In genomic region chr13:20471732-20472131, GRCm38 (mm10) we compare ENCODE assay signal across 8 mouse cellular contexts.
DNase-seq lines count a peak whose midpoint lies in the region; ATAC-seq and TF ChIP-seq lines count a peak whose summit lies in the region.

No protein-coding gene starts in this region.

- H3K4me3 ChIP-seq in liver, adult 2 months (ENCODE audit: insufficient read depth, low read depth, low read length): no peak overlapping the region
- no peak overlapping the region for H3K4me3 ChIP-seq in liver, embryonic 12.5 days
- H3K4me3 ChIP-seq in forebrain, embryonic 16.5 days (replicated peaks; ENCODE audit: low read length): peak overlapping the region; percentile 57
- peak overlapping the region; percentile 56 for H3K4me3 ChIP-seq in hindbrain, postnatal 0 days (ENCODE audit: low read length)
- H3K4me3 ChIP-seq in midbrain, embryonic 11.5 days (ENCODE audit: low read depth, low read length): peak overlapping the region; percentile 32; the same call in 1 of the 2 replicates

- peak; percentile 6 for DNase-seq in liver, adult 2 months (ENCODE audit: extremely low read depth, low read depth, low spot score)
- peak; percentile 88 to 92 for DNase-seq in cerebellum, adult 18-20 months
- peak; percentile 90 for DNase-seq in hindbrain, postnatal 0 days (ENCODE audit: low spot score)
- peak; percentile 68 for DNase-seq in left cerebral cortex, adult 8-10 months (ENCODE audit: low spot score in 2 of 2)
- DNase-seq in midbrain, embryonic 11.5 days (ENCODE audit: low spot score, missing footprints): peak; percentile 96
- peak; percentile 23 to 71 for DNase-seq in spleen, postnatal 4 days (ENCODE audit: low spot score in 2 of 2)

- no peaks in the 10 kb centered on the region for H3K36me3 ChIP-seq in liver, adult 2 months (ENCODE audit: control insufficient read depth, insufficient read depth, low read length)
- no peaks in the 10 kb centered on the region for H3K36me3 ChIP-seq in liver, embryonic 12.5 days
- H3K36me3 ChIP-seq in forebrain, embryonic 16.5 days (ENCODE audit: control insufficient read depth, insufficient read depth): no peaks in the 10 kb centered on the region
- H3K36me3 ChIP-seq in hindbrain, postnatal 0 days (ENCODE audit: insufficient read depth, low read length): no peaks in the 10 kb centered on the region
- no peaks in the 10 kb centered on the region for H3K36me3 ChIP-seq in midbrain, embryonic 11.5 days (ENCODE audit: control insufficient read depth, insufficient read depth, low read length)

- no peaks in the 10 kb centered on the region for H3K79me2 ChIP-seq in liver, adult 2 months (ENCODE audit: control insufficient read depth, insufficient read depth, low read length)

- no peak overlapping the region for H3K27ac ChIP-seq in liver, adult 2 months (replicated peaks; ENCODE audit: insufficient read depth, low read depth, low read length)
- H3K27ac ChIP-seq in liver, embryonic 12.5 days: no peak overlapping the region
- peak overlapping the region; percentile 91 for H3K27ac ChIP-seq in forebrain, embryonic 16.5 days (ENCODE audit: low read length)
- peak overlapping the region; percentile 82 for H3K27ac ChIP-seq in hindbrain, postnatal 0 days
- peak overlapping the region; percentile 46; the same call in 1 of the 2 replicates for H3K27ac ChIP-seq in midbrain, embryonic 11.5 days (ENCODE audit: low read depth, low read length)

- no peak overlapping the region for H3K9ac ChIP-seq in liver, adult 2 months (ENCODE audit: low read depth, low read length)
- H3K9ac ChIP-seq in liver, embryonic 12.5 days: no peak overlapping the region
- H3K9ac ChIP-seq in forebrain, embryonic 16.5 days (replicated peaks; ENCODE audit: low read depth, low read length): peak overlapping the region; percentile 20
- peak overlapping the region; percentile 62; the same call in 1 of the 2 replicates for H3K9ac ChIP-seq in hindbrain, postnatal 0 days (replicated peaks; ENCODE audit: low read length)
- peak overlapping the region; percentile 10; the same call in 1 of the 2 replicates for H3K9ac ChIP-seq in midbrain, embryonic 11.5 days (ENCODE audit: low read length)

- no peaks in the 10 kb centered on the region for H3K27me3 ChIP-seq in liver, adult 2 months (ENCODE audit: control insufficient read depth, insufficient read depth, low read length)
- no peaks in the 10 kb centered on the region for H3K27me3 ChIP-seq in liver, embryonic 12.5 days (replicated peaks)
- no peaks in the 10 kb centered on the region for H3K27me3 ChIP-seq in forebrain, embryonic 16.5 days (replicated peaks; ENCODE audit: control insufficient read depth, insufficient read depth, low read length)
- H3K27me3 ChIP-seq in hindbrain, postnatal 0 days (ENCODE audit: insufficient read depth, low read length): no peaks in the 10 kb centered on the region
- H3K27me3 ChIP-seq in midbrain, embryonic 11.5 days (ENCODE audit: control insufficient read depth, insufficient read depth, low read length): no peaks in the 10 kb centered on the region

- H3K4me2 ChIP-seq in liver, embryonic 12.5 days: no peak overlapping the region
- H3K4me2 ChIP-seq in forebrain, embryonic 16.5 days (ENCODE audit: low read length): peak overlapping the region; percentile 79
- peak overlapping the region; percentile 74 for H3K4me2 ChIP-seq in hindbrain, postnatal 0 days (ENCODE audit: low read depth, low read length)
- H3K4me2 ChIP-seq in midbrain, embryonic 11.5 days: peak overlapping the region; percentile 37

- peak; percentile 87 for TF ChIP-seq CTCF in liver, adult 2 months (IDR thresholded peaks at IDR 0.05; ENCODE audit: low read depth, low read length)
- TF ChIP-seq CTCF in hindbrain, postnatal 0 days (IDR thresholded peaks at IDR 0.05; ENCODE audit: low read depth): peak; percentile 93

- H3K4me1 ChIP-seq in liver, adult 2 months (ENCODE audit: control insufficient read depth, insufficient read depth, low read length): no peaks in the 10 kb centered on the region
- no peaks in the 10 kb centered on the region for H3K4me1 ChIP-seq in liver, embryonic 12.5 days
- peaks cover 25% of the 10 kb centered on the region for H3K4me1 ChIP-seq in forebrain, embryonic 16.5 days (replicated peaks; ENCODE audit: control insufficient read depth, insufficient read depth, low read length)
- no peaks in the 10 kb centered on the region for H3K4me1 ChIP-seq in hindbrain, postnatal 0 days (ENCODE audit: insufficient read depth, low read length)
- peaks cover 9% of the 10 kb centered on the region; the same call in 1 of the 2 replicates for H3K4me1 ChIP-seq in midbrain, embryonic 11.5 days (ENCODE audit: control insufficient read depth, insufficient read depth, low read length)

- 16% methylated on average over 6 of the region's 6 CpGs for WGBS in liver, adult 2 months
- 17% methylated on average over 6 of the region's 6 CpGs for WGBS in liver, embryonic 12.5 days (ENCODE audit: insufficient replicate concordance)
- under 1% methylated on average over 6 of the region's 6 CpGs for WGBS in forebrain, embryonic 16.5 days
- WGBS in hindbrain, postnatal 0 days: 2% methylated on average over 6 of the region's 6 CpGs
- WGBS in midbrain, embryonic 11.5 days: 11% methylated on average over 6 of the region's 6 CpGs

- H3K9me3 ChIP-seq in liver, embryonic 12.5 days (replicated peaks): no peaks in the 10 kb centered on the region
- no peaks in the 10 kb centered on the region for H3K9me3 ChIP-seq in forebrain, embryonic 16.5 days (ENCODE audit: control insufficient read depth, low read length)
- no peaks in the 10 kb centered on the region for H3K9me3 ChIP-seq in hindbrain, postnatal 0 days (ENCODE audit: low read length)
- H3K9me3 ChIP-seq in midbrain, embryonic 11.5 days (ENCODE audit: control insufficient read depth, low read length): no peaks in the 10 kb centered on the region

- ATAC-seq in liver, embryonic 12.5 days: no peak
- ATAC-seq in forebrain, embryonic 16.5 days: peak; percentile 48
- peak; percentile 70 for ATAC-seq in hindbrain, postnatal 0 days
- ATAC-seq in midbrain, embryonic 11.5 days (ENCODE audit: low FRiP score): peak; percentile 61

- no peak for TF ChIP-seq POLR2A in liver, adult 2 months (IDR thresholded peaks at IDR 0.05; ENCODE audit: extremely low read depth, insufficient read depth, low read length)

Comparison
In these comparisons a context has a peak if more than half of its experiments do, and no peak if none do; other contexts are left out.
1. DNase-seq: peak in every context shown above with its lines; median percentile 96 in midbrain, embryonic 11.5 days; 90 in cerebellum, adult 18-20 months; 90 in hindbrain, postnatal 0 days; 68 in left cerebral cortex, adult 8-10 months; 47 in spleen, postnatal 4 days; 6 in liver, adult 2 months.
2. H3K27ac ChIP-seq: peak in forebrain, embryonic 16.5 days (single experiment), hindbrain, postnatal 0 days (single experiment) and midbrain, embryonic 11.5 days (single experiment); none in liver, adult 2 months (single experiment) and liver, embryonic 12.5 days (single experiment).
3. H3K4me3 ChIP-seq: peak in forebrain, embryonic 16.5 days (single experiment), hindbrain, postnatal 0 days (single experiment) and midbrain, embryonic 11.5 days (single experiment); none in liver, adult 2 months (single experiment) and liver, embryonic 12.5 days (single experiment).
4. H3K9ac ChIP-seq: peak in forebrain, embryonic 16.5 days (single experiment), hindbrain, postnatal 0 days (single experiment) and midbrain, embryonic 11.5 days (single experiment); none in liver, adult 2 months (single experiment) and liver, embryonic 12.5 days (single experiment).